Mouse (Mus musculus) cortical plate, adult 2 months (tissue): ENCODE results near the gene Pcsk6.

ENCODE experiments used
- CTCF ChIP-seq: fragments of 200-500 bp; IDR thresholded peaks from 2 replicates; pipeline ENCODE4 v1.5.1; 2011; ENCODE audit warnings: mild to moderate bottlenecking, control low read depth, low read length; ENCODE audit not compliant: insufficient read depth; ENCODE audit errors: extremely low read depth
- POLR2A ChIP-seq: fragments of 200-500 bp; IDR thresholded peaks from 2 replicates; pipeline ENCODE4 v1.6.1; 2011; ENCODE audit warnings: mild to moderate bottlenecking, low read length, control low read depth; ENCODE audit not compliant: insufficient read depth; ENCODE audit errors: extremely low read depth

DNA sequence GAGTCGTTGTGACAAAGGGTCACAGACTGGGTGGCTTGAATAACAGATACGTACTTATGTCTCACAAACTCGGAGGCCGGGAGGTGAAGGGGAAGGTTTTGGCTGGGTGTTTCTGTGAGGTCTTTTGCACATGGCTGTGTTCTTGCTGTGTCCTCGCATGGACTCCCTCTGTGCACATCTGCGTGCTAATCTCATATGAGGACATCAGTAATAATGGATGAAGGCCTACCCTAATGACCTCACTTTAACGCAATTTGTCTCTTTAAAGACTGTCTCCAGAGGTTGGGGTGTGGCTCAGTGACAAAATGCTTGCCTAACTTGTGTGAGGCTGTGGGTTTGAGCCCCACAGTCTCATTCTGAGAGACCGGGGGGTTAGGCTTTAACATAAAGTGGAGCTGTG is 55.0 kb downstream of the Pcsk6 start:
- TF ChIP-seq CTCF: no peak
- no peak for TF ChIP-seq POLR2A
